Mouse (Mus musculus): ENCODE measurements around the gene Tnfsf14. TPM values are rescaled to one million over a fixed set of nuclear protein-coding genes. Genes with fewer than 3 reads are reported as not detected.

The Tnfsf14 gene
- 0.08 and 0.09 TPM in 2 replicates for polyA plus RNA-seq (2015; fragmentation: Nextera tagmentation; extraction: Ambion mirVana)

DNA sequence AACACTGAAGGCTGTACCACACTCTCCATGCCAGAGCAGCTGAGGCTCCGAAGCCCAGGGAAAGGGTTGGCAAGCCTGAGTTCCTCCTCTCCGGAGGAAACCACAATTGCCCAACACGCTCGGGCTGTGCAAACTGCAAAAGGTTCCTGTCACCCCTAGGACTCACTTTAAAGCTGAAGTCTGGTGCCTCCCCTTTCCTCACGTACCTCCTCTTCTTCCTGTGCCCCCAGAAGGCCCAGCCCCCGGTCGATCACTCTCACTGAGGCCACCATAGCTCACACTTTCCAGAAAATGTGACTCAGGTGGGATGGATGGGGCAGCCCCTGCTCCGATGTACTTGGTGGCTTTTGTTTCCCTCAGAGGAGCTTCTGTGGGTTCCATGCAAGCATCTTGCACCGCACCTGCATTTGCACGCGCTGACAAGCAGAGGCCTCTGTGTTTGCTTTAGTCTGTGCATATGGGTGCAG lies at the start of gene Tnfsf14:
TSS of gene Tnfsf14 (minus strand) at position 137 of the 467 bp plus-strand sequence.
- H3K4me1 ChIP-seq (replicated peaks; ENCODE audit: insufficient read depth, low read length) = no peaks in the 10 kb centered on the region
- no peaks in the 10 kb centered on the region for H3K27me3 ChIP-seq (ENCODE audit: insufficient read depth, low read length)
- no peak within 1 kb of the TSS for H3K4me3 ChIP-seq (replicated peaks; ENCODE audit: low read depth, low read length)
- no peak within 1 kb of the TSS for H3K4me2 ChIP-seq (ENCODE audit: low read length)
- no peak for ATAC-seq (replicated peaks; ENCODE audit: low FRiP score, low read depth)
- DNase-seq (ENCODE audit: low spot score) = no peak
- TF ChIP-seq CTCF (IDR thresholded peaks at IDR 0.05; ENCODE audit: low read depth) = no peak
- 71% methylated on average over 11 of the region's 11 CpGs for WGBS
- H3K27ac ChIP-seq = no peak within 1 kb of the TSS
- no peak within 1 kb of the TSS for H3K9ac ChIP-seq (ENCODE audit: low read depth, low read length)
- no peaks in the 10 kb centered on the region for H3K36me3 ChIP-seq (ENCODE audit: insufficient read depth, low read length)
- H3K9me3 ChIP-seq (replicated peaks; ENCODE audit: low read length) = no peaks in the 10 kb centered on the region

DNA sequence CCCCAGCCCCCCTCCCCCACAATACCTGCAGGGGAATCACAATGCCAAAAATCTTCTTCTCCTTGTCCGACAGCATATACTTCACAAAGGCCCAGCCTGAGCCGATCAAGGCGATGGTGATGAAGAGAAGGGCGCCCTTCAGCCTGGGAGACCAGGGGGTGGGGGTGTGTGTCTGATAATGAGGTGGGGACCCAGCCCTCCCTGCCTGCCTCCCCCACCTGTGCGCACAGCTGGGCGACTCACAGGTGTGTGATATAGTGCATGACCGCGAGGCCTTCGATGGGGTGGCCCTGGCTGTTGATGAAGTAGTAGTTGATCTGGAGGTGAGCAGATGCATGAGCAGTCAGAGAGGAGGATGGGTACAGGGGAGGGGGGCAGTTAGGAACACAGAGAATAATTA lies 43.2 kb upstream of the Tnfsf14 start:
- Histone ChIP-seq H3K4me3 (replicated peaks; ENCODE audit: low read depth, low read length) (no peak overlapping the region), H3K9ac (ENCODE audit: low read depth, low read length) (no peak overlapping the region), H3K4me2 (ENCODE audit: low read length) (no peak overlapping the region), H3K36me3 (ENCODE audit: insufficient read depth, low read length) (peaks cover 31% of the 10 kb centered on the region), H3K27ac (no peak overlapping the region), H3K9me3 (replicated peaks; ENCODE audit: low read length) (no peaks in the 10 kb centered on the region), H3K4me1 (replicated peaks; ENCODE audit: insufficient read depth, low read length) (0 out of 2 replicates have a peak, but pooled peaks cover 3% of the 10 kb centered on the region), H3K27me3 (ENCODE audit: insufficient read depth, low read length) (no peaks in the 10 kb centered on the region)
- no peak for TF ChIP-seq CTCF (IDR thresholded peaks at IDR 0.05; ENCODE audit: low read depth)
- no peak for DNase-seq (ENCODE audit: low spot score)
- WGBS = 88% methylated on average over 9 of the region's 9 CpGs
- no peak for ATAC-seq (replicated peaks; ENCODE audit: low FRiP score, low read depth)

DNA sequence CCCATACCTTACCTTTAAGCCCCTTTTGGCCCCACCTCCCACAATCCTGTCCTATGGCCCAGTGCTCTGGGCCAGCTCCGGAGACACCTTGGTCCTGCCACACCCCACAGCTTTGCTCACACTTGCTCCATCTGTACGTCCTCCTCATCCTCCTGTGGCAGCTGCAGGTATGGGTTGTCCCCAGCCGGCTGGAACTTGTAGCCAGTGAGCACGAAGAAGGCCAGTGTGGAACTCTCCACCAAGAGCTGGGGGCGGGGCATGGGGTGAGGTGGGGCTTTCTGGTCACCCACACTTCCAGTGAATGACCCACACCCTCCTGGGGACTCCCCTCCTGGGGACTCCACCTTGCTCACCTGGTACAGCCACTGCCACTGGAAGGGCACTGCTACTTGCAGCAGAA lies 41.8 kb upstream of the Tnfsf14 start:
- ATAC-seq (replicated peaks; ENCODE audit: low FRiP score, low read depth) (no peak), DNase-seq (ENCODE audit: low spot score) (no peak)
- Histone ChIP-seq H3K4me3 (replicated peaks; ENCODE audit: low read depth, low read length) (no peak overlapping the region), H3K27me3 (ENCODE audit: insufficient read depth, low read length) (no peaks in the 10 kb centered on the region), H3K4me1 (replicated peaks; ENCODE audit: insufficient read depth, low read length) (0 out of 2 replicates have a peak, but pooled peaks cover 3% of the 10 kb centered on the region), H3K27ac (no peak overlapping the region), H3K4me2 (ENCODE audit: low read length) (no peak overlapping the region), H3K36me3 (ENCODE audit: insufficient read depth, low read length) (peaks cover 24% of the 10 kb centered on the region), H3K9ac (ENCODE audit: low read depth, low read length) (no peak overlapping the region), H3K9me3 (replicated peaks; ENCODE audit: low read length) (no peaks in the 10 kb centered on the region)
- 78% methylated on average over 5 of the region's 5 CpGs for WGBS
- TF ChIP-seq CTCF (IDR thresholded peaks at IDR 0.05; ENCODE audit: low read depth) = no peak

DNA sequence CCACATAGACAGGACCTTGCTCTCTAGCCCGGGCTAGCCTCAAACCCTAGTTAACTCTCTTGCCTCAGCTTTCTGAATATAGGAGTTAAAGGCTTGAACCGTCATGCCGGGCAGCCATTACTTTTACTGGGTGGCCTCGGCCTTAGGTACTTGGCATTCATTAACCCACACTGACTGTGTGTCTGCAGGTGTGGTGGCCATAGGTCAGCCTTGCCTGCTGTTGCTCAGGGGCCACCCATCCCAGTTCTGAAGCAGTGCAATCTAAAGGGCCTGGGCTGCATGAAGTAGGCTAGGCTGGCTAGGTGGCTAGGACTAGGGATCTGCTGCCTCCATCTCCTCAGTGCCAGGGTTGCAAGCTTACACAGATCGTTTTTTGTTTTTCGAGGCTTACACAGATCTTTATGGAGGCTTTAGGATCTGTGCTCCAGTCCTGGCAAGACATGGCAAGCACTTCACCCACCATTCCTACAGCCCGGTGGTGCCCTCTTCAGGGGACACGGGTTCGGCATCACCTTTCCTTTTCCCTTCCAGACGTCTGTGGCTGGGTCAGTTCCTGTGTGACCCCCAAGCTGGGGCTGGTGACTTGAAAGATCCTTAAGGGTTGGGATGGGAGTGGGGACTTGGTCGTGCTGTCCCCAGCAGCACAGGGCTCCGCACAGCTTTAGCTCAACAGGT lies 40.4 kb upstream of the Tnfsf14 start:
- H3K4me3 ChIP-seq (replicated peaks; ENCODE audit: low read depth, low read length) = peak overlapping the region; percentile 14; the same call in 1 of the 2 replicates
- peaks cover 24% of the 10 kb centered on the region for H3K36me3 ChIP-seq (ENCODE audit: insufficient read depth, low read length)
- DNase-seq (ENCODE audit: low spot score) (no peak), ATAC-seq (replicated peaks; ENCODE audit: low FRiP score, low read depth) (peak; percentile 61)
- 71% methylated on average over 12 of the region's 12 CpGs for WGBS
- no peaks in the 10 kb centered on the region for H3K27me3 ChIP-seq (ENCODE audit: insufficient read depth, low read length)
- H3K4me2 ChIP-seq (ENCODE audit: low read length) = peak overlapping the region; percentile 35
- TF ChIP-seq CTCF (IDR thresholded peaks at IDR 0.05; ENCODE audit: low read depth) = peak; percentile 33; the same call in 1 of the 2 replicates
- H3K9ac ChIP-seq (ENCODE audit: low read depth, low read length) = 0 out of 2 replicates have a peak overlapping the region, but pooled peaks have one; percentile 23
- no peaks in the 10 kb centered on the region for H3K9me3 ChIP-seq (replicated peaks; ENCODE audit: low read length)
- 0 out of 2 replicates have a peak, but pooled peaks cover 3% of the 10 kb centered on the region for H3K4me1 ChIP-seq (replicated peaks; ENCODE audit: insufficient read depth, low read length)
- peak overlapping the region; percentile 87 for H3K27ac ChIP-seq

DNA sequence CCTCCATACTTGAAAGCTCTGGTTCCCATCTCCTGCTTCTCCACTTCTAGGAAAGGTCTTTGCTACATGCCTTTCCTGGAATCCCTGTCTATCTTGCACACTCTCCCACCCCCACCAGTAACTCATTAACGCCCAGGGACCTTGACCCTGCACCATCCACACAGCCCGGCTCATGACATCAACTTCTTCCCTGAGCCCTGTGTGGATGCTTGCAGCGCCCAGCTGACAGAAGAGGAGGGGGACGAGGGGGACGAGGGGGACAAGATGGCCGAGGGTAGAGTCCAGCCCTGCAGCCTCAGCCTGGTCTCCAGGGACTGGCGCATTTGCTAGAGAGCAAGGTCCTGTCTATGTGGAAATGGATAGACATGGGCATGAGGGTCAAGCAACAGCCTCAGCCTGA lies 39.1 kb upstream of the Tnfsf14 start:
- no peaks in the 10 kb centered on the region for H3K27me3 ChIP-seq (ENCODE audit: insufficient read depth, low read length)
- no peaks in the 10 kb centered on the region for H3K9me3 ChIP-seq (replicated peaks; ENCODE audit: low read length)
- 0 out of 2 replicates have a peak overlapping the region, but pooled peaks have one; percentile 14 for H3K4me3 ChIP-seq (replicated peaks; ENCODE audit: low read depth, low read length)
- peaks cover 24% of the 10 kb centered on the region for H3K36me3 ChIP-seq (ENCODE audit: insufficient read depth, low read length)
- H3K4me2 ChIP-seq (ENCODE audit: low read length) = 0 out of 2 replicates have a peak overlapping the region, but pooled peaks have one; percentile 35
- ATAC-seq (replicated peaks; ENCODE audit: low FRiP score, low read depth) (peak; percentile 93), DNase-seq (ENCODE audit: low spot score) (peak; percentile 43)
- no peak overlapping the region for H3K9ac ChIP-seq (ENCODE audit: low read depth, low read length)
- H3K4me1 ChIP-seq (replicated peaks; ENCODE audit: insufficient read depth, low read length) = 0 out of 2 replicates have a peak, but pooled peaks cover 3% of the 10 kb centered on the region
- peak overlapping the region; percentile 87 for H3K27ac ChIP-seq
- WGBS = 29% methylated on average over 7 of the region's 7 CpGs
- no peak for TF ChIP-seq CTCF (IDR thresholded peaks at IDR 0.05; ENCODE audit: low read depth)

DNA sequence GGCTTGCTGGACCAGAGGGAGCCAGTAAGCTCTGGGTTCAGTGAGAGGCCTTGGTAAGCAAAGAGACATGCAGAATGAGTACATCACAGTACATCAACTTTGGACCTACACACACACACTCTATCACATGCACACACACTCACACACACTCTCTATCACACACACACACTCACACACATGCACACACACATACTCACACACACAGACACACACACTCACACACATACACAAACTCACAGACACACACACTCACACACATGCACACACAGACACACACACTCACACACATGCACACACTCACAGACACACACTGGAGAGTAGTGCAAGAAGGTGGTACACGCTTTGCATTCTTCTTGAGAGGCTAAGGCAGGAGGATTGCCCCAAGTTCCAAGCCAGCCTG lies 38.2 kb upstream of the Tnfsf14 start:
- ATAC-seq (replicated peaks; ENCODE audit: low FRiP score, low read depth) (no peak), DNase-seq (ENCODE audit: low spot score) (no peak)
- peaks cover 17% of the 10 kb centered on the region; the same call in 1 of the 2 replicates for H3K36me3 ChIP-seq (ENCODE audit: insufficient read depth, low read length)
- H3K4me2 ChIP-seq (ENCODE audit: low read length) = no peak overlapping the region
- WGBS = 68% methylated on average over 1 of the region's 1 CpGs
- H3K9me3 ChIP-seq (replicated peaks; ENCODE audit: low read length) = no peaks in the 10 kb centered on the region
- no peak overlapping the region for H3K9ac ChIP-seq (ENCODE audit: low read depth, low read length)
- peak overlapping the region; percentile 66; the same call in 1 of the 2 replicates for H3K27ac ChIP-seq
- no peak for TF ChIP-seq CTCF (IDR thresholded peaks at IDR 0.05; ENCODE audit: low read depth)
- H3K4me3 ChIP-seq (replicated peaks; ENCODE audit: low read depth, low read length) = no peak overlapping the region
- no peaks in the 10 kb centered on the region for H3K27me3 ChIP-seq (ENCODE audit: insufficient read depth, low read length)
- 0 out of 2 replicates have a peak, but pooled peaks cover 3% of the 10 kb centered on the region for H3K4me1 ChIP-seq (replicated peaks; ENCODE audit: insufficient read depth, low read length)

Measured in kidney, postnatal 0 days (tissue).